Mouse (Mus musculus) heart, postnatal 4 days (tissue): Measurements from ENCODE around the gene Zfp458. TPM values are rescaled to one million over a fixed set of nuclear protein-coding genes. Genes with fewer than 3 reads are reported as not detected.
"Not testable (repeated sequence)": the region's sequence is repeated elsewhere in the genome, so short reads cannot be mapped to it uniquely, and the experiment has no call there.

Experiments
- DNase-seq: peaks from one replicate; pipeline ENCODE4 v3.0.0; 2021
- total RNA-seq, 2 experiments: library from RNA; stranded (reverse); gene quantifications; 2 replicates each; pipeline ENCODE4 v1.2.3; 2021

Gene Zfp458
- total RNA-seq = 1 to 10 TPM; 2.5 to 3.2 TPM

GRCm38 (mm10) chr13:67278314-67278713, at the start of gene Zfp458:
TSS of gene Zfp458 (minus strand) at chr13:67278466.
- DNase-seq = no peak

GRCm38 (mm10) chr13:67306718-67307117, 28.5 kb upstream of the Zfp458 start:
- no peak for DNase-seq

DNA sequence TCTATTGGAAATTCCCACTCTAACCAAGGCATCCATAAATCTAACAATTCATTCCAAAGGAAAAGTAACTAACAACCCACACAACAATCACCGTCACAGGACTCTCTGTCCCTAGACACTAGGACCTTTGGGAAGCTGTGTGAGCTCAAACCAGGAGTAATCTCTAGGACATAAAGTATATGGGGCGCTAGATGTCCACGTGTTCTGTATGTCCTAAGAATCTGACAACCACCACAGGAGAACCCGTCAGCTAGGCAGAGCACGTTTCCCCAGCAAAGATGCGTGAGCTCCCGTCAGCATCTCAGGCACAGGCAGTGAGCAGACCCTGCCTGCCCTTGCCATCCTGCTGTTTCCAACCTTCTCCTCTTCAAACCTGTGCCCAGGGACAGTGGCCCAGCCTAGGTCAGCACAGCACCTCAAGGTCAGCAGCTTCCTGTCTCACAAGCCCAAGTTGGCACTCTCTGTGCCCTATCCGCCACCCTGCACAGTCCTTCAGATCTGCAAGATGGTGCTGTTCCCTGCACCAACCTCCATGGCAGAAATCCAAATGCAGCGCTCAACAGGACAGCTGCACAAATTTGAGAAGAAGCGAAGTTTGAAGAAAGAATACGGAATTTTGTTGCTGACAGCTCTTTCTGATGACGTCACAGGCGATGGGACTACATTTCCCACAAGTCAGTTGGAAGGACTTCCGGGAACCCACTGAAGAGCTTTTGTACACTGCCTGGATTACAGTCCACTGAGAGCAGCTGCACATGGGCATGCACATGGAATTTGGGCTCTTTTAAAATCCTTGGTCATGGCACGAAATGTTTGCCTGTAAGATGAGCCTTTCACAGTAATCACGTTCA, 27.8 kb upstream of the Zfp458 start, which contains the start of gene Zfp457:
TSS of gene Zfp457 (minus strand) at position 664 of the 851 bp plus-strand sequence.
- DNase-seq = peak; percentile 87

GRCm38 (mm10) chr13:67269383-67270065, 8.7 kb downstream of the Zfp458 start:
- DNase-seq = not testable (repeated sequence)

GRCm38 (mm10) chr13:67268568-67269369, 9.5 kb downstream of the Zfp458 start:
- DNase-seq = peak; percentile 59

- DNase-seq = no peak
Measured at GRCm38 (mm10) chr13:67214015-67214607, 64.2 kb downstream of the Zfp458 start.

Other genes starting within 250 kb of the Zfp458 start
- 1 to 10 TPM; 1.4 to 1.6 TPM for gene Zfp712, start 217.3 kb downstream of the Zfp458 start, total RNA-seq
- 1 to 10 TPM in 1 of 2 experiments, under 1 TPM in 1; 0.97 to 2.1 TPM for gene Zfp708, start 180.5 kb downstream of the Zfp458 start, total RNA-seq
- 1 to 10 TPM in 1 of 2 experiments, under 1 TPM in 1; 0.79 to 1.4 TPM for gene Gm28557, start 169.9 kb downstream of the Zfp458 start, total RNA-seq
- gene Rslcan18, start 162.2 kb downstream of the Zfp458 start, total RNA-seq = under 1 TPM in 1 of 2 experiments, not detected in 1; 0.21 TPM
- gene Zfp759, start 156.8 kb downstream of the Zfp458 start, total RNA-seq = 1 to 10 TPM; 2.0 to 3.1 TPM
- gene Rsl1, start 105.3 kb downstream of the Zfp458 start, total RNA-seq = 1 to 10 TPM; 4.0 to 4.8 TPM
- gene Zfp455, start 84.0 kb downstream of the Zfp458 start, total RNA-seq = under 1 TPM; 0.92 to 0.98 TPM
- 1 to 10 TPM; 2.7 to 3.7 TPM for gene Zfp457, start 28.0 kb upstream of the Zfp458 start, total RNA-seq
- gene Zfp595, start 54.1 kb upstream of the Zfp458 start, total RNA-seq = 1 to 10 TPM; 2.4 to 2.6 TPM
- gene Gm28044, start 82.1 kb upstream of the Zfp458 start, total RNA-seq = 1 to 10 TPM in 1 of 2 experiments, not detected in 1; 2.3 TPM
- 1 to 10 TPM; 1.2 to 1.3 TPM for gene Zfp953, start 82.1 kb upstream of the Zfp458 start, total RNA-seq
- 1 to 10 TPM in 1 of 2 experiments, under 1 TPM in 1; 0.47 to 1.2 TPM for gene Gm28041, start 97.3 kb upstream of the Zfp458 start, total RNA-seq
- gene Zfp456, start 97.3 kb upstream of the Zfp458 start, total RNA-seq = 1 to 10 TPM in 1 of 2 experiments, under 1 TPM in 1; 0.81 to 1.2 TPM
- gene Zfp429, start 121.4 kb upstream of the Zfp458 start, total RNA-seq = 1 to 10 TPM; 2.2 to 3.5 TPM
- under 1 TPM in 1 of 2 experiments, not detected in 1; 0.38 TPM for gene Zfp459, start 143.0 kb upstream of the Zfp458 start, total RNA-seq
- gene Zfp874a, start 173.2 kb upstream of the Zfp458 start, total RNA-seq = 1 to 10 TPM; 2.4 to 2.7 TPM
- gene Zfp874b, start 205.8 kb upstream of the Zfp458 start, total RNA-seq = 1 to 10 TPM; 4.8 to 6.3 TPM
- gene Zfp58, start 222.1 kb upstream of the Zfp458 start, total RNA-seq = 1 to 10 TPM; 4.3 to 4.8 TPM
- not detected for gene Gm26965, start 247.7 kb upstream of the Zfp458 start, total RNA-seq
- gene Zfp87, start 247.7 kb upstream of the Zfp458 start, total RNA-seq = 10 to 100 TPM; 10.1 to 10.8 TPM